Mouse (Mus musculus) 416B (cell line): ENCODE measurements around the gene Fut7.

Source experiments
- DNase-seq: peaks from one replicate; pipeline ENCODE4 v3.0.0; 2011; ENCODE audit warnings: low read depth

The Fut7 gene

DNA sequence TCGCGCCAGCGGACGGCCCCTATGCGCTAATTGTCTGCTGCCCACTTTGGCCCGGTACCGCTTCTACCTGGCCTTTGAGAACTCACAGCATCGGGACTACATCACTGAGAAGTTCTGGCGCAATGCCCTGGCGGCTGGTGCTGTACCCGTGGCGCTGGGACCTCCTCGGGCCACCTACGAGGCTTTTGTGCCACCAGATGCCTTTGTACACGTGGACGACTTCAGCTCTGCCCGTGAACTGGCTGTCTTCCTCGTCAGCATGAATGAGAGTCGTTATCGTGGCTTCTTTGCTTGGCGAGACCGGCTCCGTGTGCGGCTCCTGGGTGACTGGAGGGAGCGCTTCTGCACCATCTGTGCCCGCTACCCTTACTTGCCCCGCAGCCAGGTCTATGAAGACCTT is 2.4 kb downstream of the Fut7 start:
- no peak for DNase-seq

DNA sequence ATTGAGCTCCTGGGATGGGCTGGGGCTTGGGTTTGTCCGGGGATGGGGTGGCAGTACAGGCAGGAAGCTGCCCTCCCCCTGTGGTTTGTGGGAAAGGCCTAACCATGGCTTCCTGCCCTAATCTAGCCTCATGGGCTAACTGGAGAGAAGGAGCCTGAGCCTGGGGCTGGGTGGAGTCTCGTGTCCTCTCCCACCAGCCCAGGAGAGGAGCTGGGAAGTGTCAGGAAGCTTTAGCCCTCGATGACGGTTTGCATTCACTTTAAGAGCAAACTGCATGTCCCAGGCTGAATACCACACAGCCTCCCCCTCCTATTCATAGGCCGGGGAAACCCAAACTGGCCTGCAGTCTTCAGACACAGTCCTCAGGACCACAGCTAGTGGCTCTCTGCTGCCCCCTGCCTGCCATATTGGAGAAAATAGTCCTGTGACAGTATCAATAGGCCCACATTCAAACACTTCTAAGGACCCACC is 3.7 kb downstream of the Fut7 start:
- peak; percentile 94 for DNase-seq

DNA sequence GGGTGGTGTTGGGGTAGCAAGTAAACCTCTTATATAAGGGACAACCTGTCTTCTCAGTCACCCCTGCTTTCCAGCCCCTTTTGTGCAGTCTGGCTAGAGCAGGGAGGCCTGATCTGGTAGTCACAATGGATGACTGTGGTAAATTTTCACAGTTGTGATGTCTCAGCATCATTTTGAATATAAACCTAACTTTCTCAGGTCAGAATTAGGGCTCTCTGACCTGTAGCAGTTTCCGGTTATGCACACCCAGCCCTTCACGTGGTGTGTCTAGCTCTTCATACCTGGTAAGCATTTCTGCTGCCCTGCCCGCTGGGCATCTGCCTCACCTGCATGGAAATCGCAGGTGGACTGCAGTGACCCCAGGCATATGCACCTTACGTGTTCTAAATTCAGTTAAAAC is 4.2 kb downstream of the Fut7 start:
- DNase-seq: no peak

DNA sequence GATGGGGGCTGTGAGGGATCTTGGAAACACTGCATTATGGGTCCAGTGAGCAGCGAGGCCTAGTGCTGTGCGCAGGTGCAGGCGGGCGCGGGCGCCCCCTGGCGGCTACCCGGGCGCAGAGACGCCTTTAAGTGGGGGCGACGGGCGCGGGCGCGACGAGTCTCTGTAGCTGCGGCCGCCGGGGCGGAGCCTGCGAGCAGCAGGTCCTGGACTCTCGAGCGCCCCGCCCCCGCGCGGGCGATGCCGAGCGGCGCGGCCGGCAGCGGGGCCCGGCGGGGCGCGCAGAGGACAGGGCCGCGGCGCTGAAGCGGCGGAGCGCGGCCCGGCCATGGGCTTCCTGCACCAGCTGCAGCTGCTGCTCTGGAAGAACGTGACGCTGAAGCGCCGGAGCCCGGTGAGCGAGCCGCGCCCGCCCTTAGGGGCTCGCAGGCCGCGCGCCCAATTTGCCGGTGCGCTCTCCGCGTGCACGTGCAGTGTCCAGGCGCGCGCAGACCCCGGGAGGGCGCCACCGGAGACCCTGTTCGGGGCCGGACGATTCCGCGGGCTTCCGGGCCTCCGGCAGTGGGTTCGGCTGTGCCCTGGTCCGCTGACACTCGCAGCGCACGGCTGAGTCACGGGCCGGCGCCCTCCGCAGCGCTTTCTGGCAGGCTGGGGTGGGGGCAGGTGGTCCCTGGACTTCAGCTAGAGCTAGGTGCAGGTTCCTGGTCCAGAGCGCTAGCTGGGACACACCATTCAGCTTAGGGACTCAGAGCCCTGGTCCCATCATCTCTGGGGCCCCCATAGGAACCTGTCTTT is 5.6 kb downstream of the Fut7 start, which contains the start of gene Abca2:
TSS of gene Abca2 (plus strand) at position 262 of the 795 bp plus-strand sequence.
- DNase-seq: peak; percentile 93

DNA sequence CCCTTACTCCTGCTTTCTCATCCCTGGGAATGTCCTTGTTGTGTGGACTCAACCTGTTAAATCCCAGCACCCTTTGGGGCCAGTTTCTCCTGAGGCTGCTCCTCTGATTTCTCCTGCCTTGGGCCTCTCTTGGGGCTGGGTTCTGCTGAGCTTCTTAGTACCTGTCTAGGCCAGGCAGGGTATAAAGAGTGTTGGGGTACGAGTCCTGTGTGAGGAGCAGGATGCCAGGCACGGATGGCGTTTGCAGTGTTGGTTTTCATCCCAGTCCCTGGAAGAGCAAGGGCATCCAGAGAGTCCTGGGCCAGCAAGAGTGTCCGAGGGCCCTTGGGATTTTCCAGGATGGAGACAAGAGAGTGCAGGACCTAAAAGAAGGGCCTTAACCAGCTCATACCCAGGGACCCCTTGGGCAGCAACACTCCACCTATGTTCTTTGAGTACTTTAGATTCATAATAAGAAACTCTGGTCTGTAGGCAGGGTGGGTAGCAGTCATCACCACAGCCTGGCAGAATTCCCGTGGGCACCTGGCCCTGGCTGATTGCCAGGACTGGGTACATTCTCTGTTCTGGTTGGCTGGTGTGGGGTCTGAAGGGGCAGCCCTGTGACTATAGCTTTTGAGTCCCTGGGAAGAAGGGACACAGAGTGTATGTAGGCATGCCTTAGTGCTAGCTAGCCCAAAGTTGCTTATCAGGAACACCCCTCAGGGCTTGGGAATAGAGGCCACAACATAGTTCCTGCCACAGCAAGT is 6.5 kb downstream of the Fut7 start:
- peak; percentile 12 for DNase-seq

DNA sequence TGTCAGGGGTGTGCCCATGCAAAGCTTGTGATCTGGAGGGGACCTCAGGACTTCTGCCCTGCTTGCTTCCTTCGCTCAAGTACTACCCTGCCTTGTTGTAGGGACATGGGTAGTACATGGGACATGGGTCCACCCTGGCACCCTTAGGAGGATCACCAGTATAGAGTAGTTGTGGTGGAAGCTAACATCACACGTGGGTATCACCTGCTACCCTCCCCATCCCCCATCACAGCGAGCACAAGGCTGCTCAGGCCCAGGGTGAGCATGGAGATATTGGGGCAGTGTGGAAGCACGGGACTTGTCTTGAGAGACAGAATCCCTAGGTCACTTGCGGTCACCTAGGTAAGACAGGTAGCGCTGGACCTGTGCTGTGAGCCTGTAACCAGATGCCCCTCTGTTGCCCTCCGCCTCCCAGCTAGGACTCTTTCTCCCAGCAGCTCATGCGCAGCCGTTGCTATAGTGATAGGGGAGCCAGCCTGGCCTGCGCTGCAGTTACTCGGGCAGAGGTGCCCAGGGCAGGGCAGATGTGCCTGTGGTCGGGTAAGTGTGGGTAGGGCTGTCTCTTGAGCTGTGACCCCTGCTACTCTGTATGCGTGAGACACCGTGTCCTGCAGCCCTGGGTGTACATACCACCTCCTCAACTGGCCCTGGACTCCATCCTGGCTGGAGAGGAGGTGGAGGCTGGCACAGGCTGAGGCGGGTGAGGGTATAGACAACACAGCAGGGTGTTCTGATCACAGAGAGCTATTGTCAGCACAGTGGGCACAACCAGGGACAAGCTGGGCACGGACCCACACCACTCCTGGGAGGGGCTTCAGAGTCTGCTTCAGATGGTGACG is 7.5 kb downstream of the Fut7 start:
- no peak for DNase-seq

DNA sequence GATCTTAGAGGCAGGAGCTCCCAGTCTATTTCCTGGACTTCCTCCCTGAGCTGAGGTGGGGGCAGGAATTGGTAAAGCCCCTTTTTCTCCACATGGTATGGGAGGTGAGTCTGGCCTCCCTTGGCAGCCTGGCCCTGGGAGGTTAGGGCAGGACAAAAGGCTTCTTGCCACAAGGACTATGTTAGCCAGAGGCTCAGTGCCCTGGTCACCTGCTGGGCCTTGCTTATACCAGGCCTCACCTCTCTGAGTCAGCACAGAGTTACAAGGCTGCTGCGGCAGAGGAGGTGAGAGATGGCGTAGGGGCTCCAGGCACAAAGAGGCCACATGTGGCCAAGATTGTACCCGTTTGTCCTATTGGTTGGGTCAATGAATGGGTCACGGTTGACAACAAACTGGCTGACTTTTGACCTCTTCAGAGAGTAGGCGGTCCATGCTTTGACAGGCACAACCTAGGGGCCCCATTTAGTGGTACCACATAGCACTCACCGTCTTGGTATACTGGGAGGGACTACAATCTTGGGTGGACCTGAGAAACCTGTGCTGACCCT is 8.3 kb downstream of the Fut7 start:
- no peak for DNase-seq

DNA sequence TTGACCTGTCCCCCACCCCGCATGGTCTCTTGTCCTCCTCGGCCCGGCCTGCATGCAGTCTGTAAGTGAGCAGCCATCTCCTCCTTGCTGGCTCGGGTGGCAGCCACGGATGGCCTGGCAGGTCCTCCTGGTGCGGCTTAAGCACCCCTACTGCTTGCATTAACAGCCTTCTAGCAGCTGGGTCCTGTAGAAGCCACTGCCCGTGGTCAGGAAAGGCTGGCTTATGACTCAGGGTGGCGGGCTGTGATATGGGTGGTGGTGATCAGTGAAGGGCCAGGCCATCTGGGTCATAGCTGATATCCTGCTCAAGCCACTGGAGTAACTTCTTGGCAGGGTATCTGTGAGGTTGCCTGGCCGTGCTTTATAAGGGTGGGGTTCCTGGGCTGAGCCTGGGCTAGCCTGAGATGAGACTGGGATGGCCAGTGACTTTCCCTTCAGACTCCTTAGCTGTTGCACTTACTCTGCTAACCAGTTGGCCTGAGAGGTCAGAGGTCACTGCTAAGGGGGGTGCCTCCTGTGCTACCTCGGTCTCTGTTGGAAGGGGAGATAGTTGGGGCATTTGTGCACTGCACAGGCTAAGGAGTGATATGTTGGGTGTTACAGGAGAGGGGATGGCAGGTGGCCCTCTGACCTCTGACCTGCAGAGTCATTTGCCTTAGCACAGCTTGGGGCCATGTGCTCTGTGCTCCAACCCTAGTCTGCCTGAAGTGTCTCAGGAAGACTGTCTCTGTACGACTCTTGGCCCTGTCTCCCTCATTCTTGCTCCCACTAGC is 9.4 kb downstream of the Fut7 start:
- peak; percentile 88 for DNase-seq

DNA sequence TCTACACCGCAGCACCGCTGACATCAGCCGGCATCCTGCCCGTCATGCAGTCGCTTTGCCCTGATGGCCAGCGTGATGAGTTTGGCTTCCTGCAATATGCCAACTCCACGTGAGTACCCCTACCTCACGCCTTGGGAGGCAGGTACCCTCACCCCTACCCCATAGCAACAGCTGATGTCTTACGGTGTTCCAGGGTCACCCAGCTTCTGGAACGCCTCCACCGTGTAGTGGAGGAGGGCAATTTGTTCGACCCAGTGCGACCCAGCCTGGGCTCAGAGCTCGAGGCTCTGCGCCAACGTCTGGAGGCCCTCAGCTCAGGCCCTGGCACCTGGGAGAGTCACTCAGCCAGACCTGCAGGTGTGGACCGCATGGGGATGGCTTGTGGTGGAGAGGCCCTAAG is 10.0 kb downstream of the Fut7 start:
- no peak for DNase-seq

DNA sequence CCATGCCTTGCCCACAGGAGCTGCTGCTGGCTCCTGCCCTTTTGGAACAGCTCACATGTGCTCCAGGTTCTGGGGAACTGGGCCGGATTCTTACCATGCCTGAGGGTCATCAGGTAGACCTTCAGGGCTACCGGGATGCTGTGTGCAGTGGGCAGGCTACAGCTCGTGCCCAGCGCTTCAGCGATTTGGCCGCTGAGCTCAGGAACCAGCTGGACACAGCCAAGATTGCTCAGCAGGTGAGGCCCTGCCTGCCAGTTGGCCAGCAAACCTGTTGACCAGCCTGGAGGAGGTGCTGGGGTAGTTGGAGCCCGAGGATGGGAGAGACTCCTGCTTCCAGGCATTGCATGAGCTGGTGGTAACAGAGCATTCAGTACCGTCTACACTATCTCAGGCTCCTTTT is 11.2 kb downstream of the Fut7 start:
- DNase-seq: no peak

DNA sequence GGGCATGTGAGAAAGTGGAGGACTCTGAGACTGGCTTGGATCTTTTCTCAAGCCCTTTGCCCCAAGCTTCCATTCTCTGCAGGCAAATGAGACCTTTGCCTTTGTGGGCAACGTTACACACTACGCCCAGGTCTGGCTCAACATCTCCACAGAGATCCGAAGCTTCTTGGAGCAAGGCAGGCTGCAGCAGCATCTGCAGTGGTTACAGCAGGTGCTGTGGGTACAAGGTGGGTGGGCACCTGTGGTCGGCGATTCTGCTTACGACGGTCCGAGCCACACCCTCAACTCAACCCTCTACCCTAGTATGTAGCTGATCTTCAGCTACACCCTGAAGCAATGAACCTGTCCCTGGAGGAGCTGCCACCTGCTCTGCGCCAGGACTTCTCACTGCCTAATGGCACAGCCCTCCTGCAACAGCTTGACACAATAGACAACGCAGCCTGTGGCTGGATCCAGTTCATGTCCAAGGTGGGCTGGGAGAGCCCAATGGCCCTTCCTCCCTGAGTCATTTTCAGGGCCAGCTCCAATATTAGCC is 13.3 kb downstream of the Fut7 start:
- no peak for DNase-seq

DNA sequence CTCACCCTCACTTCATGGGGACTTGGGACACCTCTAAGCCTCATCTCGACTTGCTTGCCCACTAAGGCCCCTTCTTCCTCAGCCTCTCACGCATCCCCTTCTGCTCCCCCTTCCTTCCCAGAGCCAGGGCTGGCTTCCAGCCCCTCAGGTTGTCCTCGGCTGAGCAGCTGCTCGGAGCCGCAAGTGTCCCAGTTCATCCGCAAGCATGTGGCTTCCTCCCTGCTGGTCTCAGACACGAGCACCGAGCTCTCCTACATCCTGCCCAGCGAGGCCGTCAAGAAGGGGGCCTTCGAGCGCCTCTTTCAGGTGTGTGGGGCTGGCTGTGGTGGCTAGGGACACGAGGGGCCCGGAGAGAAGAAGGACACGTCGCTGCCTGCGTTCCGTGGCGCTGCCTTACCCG is 18.0 kb downstream of the Fut7 start:
- no peak for DNase-seq

DNA sequence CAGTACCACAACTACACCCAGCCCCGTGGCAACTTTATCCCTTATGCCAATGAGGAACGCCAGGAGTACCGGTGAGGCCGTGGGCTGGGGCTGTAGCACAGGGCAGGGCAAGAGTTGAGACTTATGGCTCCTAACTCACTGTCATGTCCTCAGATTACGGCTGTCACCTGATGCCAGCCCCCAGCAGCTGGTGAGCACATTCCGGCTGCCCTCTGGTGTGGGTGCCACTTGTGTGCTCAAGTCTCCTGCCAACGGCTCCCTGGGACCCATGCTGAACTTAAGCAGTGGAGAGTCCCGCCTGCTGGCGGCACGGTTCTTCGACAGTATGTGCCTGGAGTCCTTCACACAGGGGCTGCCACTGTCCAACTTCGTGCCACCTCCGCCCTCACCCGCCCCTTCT is 19.6 kb downstream of the Fut7 start:
- DNase-seq: no peak

DNA sequence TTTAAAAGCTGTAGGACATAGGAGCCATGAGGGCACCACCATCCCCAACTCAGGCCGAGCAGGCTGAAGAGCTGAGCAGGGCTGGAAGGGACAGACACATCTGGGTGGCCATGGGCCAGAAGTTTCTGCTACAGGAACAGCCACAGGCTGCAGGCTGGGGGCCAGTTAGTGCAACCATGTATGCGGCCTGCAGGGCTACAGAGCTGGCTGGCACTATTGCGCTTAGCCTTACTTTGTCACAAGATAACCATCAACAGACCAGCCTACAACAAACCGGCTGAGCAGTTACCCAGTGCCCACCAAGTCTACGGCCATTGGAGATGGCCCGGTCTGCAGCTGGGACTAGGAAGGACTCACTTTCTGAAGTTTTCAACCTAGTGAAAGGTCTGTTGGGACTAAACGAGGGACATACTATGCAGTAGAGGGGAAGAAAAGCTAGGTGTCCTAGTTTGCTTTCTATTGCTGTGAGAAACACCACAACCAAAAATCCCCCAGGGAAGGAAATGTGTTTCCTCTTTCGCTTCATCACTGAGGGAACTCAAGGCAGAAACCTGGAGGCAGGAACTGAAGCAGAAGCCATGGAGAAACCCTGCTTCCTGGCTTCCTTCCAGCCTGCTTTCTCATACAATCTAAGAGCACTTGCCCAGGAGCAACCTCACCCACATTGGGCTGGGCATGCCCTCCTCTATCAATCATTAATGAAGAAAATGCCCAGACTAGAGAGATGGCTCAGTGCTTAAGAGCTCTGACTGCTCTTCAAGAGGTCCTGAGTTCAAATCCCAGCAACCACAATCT is 28.0 kb downstream of the Fut7 start:
- DNase-seq: peak; percentile 73

DNA sequence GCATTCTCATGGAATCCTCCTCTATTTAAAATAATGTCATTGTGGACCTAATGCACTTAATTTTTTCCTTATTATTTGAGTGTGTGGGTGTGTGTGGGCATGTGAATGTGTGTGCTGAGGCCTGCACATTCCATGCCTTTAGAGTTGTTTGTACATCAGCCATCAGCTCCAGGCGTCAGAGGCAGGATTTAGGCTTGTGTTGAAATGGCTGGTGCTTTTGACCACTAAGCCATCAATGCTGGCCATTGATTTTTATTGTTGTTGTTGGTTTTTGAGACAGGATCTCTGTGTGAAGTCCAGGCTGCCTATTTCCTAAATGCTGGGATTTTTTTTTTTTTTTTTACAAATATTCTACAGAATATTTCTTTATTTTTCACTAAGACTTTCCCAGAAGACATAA is 29.9 kb downstream of the Fut7 start:
- no peak for DNase-seq

DNA sequence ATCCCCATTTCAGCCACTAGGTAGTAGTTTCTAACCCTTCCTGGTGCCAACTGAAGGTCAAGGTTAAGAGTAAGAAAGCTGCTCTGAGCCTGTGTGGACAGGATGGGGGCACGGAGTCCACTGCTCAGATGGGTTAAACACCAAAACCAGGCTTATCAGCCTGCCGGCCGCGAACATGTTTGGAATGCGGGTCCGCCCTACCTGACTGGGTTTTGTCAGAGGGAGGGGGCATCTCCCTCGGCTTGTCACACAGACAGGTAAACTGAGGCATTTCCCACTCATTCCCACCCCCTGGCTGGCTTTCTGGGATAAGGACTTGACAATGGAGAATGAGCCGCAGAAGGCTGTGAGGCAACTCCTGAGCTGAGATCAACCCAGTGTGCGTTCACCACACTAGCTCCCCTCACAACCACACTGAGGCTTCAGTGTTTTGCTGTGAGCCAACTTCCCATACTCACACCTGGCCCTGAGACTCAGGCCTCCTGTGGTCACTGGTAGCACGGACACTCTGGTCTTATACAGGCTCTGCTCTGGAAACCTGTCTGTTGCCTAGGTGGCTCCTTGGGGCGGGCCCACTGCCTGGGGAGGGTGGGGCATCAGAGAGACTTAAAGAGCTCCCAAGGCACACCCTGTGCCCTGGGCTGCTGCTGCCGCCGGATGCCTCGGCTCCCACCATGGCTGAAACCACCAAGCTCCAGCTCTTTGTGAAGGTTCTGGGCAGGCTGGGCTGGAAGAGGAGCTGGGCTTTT is 33.3 kb downstream of the Fut7 start, which contains the start of gene Clic3:
TSS of gene Clic3 (plus strand) at position 634 of the 749 bp plus-strand sequence.
- DNase-seq: no peak

DNA sequence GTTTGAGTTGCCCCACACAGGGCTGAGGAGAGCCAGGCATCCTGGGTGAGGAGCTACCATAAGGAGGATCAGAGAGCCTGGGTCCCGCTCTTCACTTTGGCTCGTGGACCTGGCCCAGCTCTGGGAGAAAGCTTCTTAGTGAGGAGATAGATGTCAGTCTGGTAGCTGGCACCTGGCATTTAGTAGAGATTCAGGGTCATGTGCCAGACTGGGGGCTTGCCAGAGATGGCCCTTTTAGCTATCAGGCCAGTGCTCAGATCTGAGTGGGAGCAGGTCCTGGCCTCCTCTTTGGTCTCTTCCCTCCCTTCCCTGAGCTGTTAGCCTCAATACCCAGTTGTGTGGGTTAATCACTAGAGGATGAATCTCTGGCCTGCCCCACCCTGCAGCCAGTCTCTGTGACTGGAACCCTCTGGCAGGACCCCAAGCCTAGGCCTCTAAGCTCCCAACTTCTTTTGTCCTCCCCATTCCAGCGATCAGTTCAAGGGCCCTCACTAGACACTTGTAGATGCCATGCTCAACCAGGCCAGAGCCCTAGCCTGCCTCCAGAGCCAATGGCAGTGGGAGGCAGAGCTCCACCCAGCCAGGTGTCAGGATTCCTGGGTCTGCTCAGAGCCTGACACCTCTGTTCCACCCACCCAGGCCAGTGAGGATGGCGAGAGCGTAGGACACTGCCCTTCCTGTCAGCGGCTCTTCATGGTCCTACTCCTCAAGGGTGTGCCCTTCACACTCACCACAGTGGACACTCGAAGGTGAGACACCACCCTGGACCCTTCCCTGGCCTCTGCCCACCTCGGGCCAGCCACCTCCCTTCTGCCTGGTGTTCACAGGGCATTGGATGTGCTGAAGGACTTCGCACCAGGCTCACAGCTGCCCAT is 34.2 kb downstream of the Fut7 start:
- no peak for DNase-seq

DNA sequence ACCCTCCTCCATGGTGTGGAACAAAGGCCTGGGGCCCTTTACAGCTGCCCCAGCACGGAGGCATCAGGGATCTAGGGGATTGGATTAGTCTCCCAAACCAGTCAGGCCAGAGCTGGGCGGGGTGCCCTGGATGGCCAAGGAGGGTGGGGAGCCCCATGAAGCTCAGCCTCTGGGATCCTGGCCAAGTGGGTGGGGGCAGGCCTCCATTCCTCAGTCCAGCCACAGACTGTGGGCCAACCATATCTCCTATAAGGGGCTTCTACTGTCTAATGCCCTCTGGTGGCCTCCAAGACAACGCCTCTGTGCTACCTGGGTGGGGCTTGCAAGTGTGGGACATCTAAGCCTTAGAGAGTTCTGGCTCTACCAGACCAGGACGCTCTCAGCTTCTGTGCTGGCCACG is 35.8 kb downstream of the Fut7 start:
- peak; percentile 36 for DNase-seq
